Mouse (Mus musculus): ENCODE measurements around the gene Gm5431.

GRCm38 (mm10) chr11:48874465-48874864 lies 27.5 kb downstream of the Gm5431 start:
- TF ChIP-seq POLR2A (IDR thresholded peaks at IDR 0.05; ENCODE audit: insufficient read depth, low read length) (no peak), CTCF (IDR thresholded peaks at IDR 0.05; ENCODE audit: low read depth, low read length) (no peak), EP300 (IDR thresholded peaks at IDR 0.05; ENCODE audit: insufficient read depth, low read depth, low read length) (no peak)

Data from ES-Bruce4 (cell line).